Mouse (Mus musculus): ENCODE data around the gene Lpar3. TPM values are rescaled to one million over a fixed set of nuclear protein-coding genes. Genes with fewer than 3 reads are reported as not detected.

Gene Lpar3
- total RNA-seq (2021) = 1 to 10 TPM in 1 of 2 experiments, under 1 TPM in 1; 0.42 to 1.2 TPM
- long read RNA-seq, experiment 1, partial matches to known transcripts = 0 of 2 reads
- long read RNA-seq, experiment 1, other reads (novel, unspliced or antisense) = 0 of 2 reads
- long read RNA-seq, experiment 2, partial matches to known transcripts = 1 of 2 reads
- long read RNA-seq, experiment 2, other reads (novel, unspliced or antisense) = 0 of 2 reads

GRCm38 (mm10) chr3:146220776-146221486 lies at the start of gene Lpar3:
Gene Lpar3, plus strand, starts transcription at chr3:146220963.
- intact Hi-C loops (cut with DNase I) = no loop called here
- DNase-seq (ENCODE audit: low spot score in 2 of 2) = peak in 1 of 2 experiments; percentile 35

GRCm38 (mm10) chr3:146173030-146173429 lies 47.7 kb upstream of the Lpar3 start:
- DNase-seq (ENCODE audit: low spot score in 2 of 2) = no peak
- intact Hi-C loops (cut with DNase I) = no loop called here

GRCm38 (mm10) chr3:146174215-146174614 lies 46.5 kb upstream of the Lpar3 start:
- intact Hi-C loops (cut with DNase I) = no loop called here

GRCm38 (mm10) chr3:146177295-146177694 lies 43.5 kb upstream of the Lpar3 start:
- no peak for DNase-seq (ENCODE audit: low spot score in 2 of 2)
- intact Hi-C loops (cut with DNase I) = loop anchor here (1.0 kb wide), 1 partner anchor 227 kb away; no protein-coding TSS in a partner anchor

More at GRCm38 (mm10) chr3:146174215-146174614, 46.5 kb upstream of the Lpar3 start:
- no peak for DNase-seq (ENCODE audit: low spot score in 2 of 2)

GRCm38 (mm10) chr3:146177748-146178582 lies 42.8 kb upstream of the Lpar3 start:
- intact Hi-C loops (cut with DNase I) = loop anchor here (1.0 to 2.0 kb wide), 3 partner anchors 119 to 235 kb away; no protein-coding TSS in a partner anchor

GRCm38 (mm10) chr3:146180341-146180740 lies 40.4 kb upstream of the Lpar3 start:
- intact Hi-C loops (cut with DNase I) = loop anchor here (10.0 kb wide), 2 partner anchors 324 to 734 kb away; no protein-coding TSS in a partner anchor
- no peak for DNase-seq (ENCODE audit: low spot score in 2 of 2)

More at GRCm38 (mm10) chr3:146177748-146178582, 42.8 kb upstream of the Lpar3 start:
- peak; percentile 88 to 91 for DNase-seq (ENCODE audit: low spot score in 2 of 2)

- peak; percentile 55 to 62 for DNase-seq (ENCODE audit: low spot score in 2 of 2)
- intact Hi-C loops (cut with DNase I) = loop anchor here (10.0 kb wide), 2 partner anchors 324 to 734 kb away; no protein-coding TSS in a partner anchor
These were observed 39.8 kb upstream of the Lpar3 start for GRCm38 (mm10) chr3:146180986-146181385.

- intact Hi-C loops (cut with DNase I) = loop anchor here (5.0 to 10.0 kb wide), 4 partner anchors 87 to 730 kb away; no protein-coding TSS in a partner anchor
- peak; percentile 84 for DNase-seq (ENCODE audit: low spot score in 2 of 2)
These were observed 35.6 kb upstream of the Lpar3 start for GRCm38 (mm10) chr3:146184992-146185657.

- no peak for DNase-seq (ENCODE audit: low spot score in 2 of 2)
- intact Hi-C loops (cut with DNase I) = loop anchor here (5.0 to 10.0 kb wide), 4 partner anchors 86 to 729 kb away; no protein-coding TSS in a partner anchor
These were observed 34.7 kb upstream of the Lpar3 start for GRCm38 (mm10) chr3:146186033-146186432.

- DNase-seq (ENCODE audit: low spot score in 2 of 2) = no peak
- intact Hi-C loops (cut with DNase I) = loop anchor here (5.0 to 10.0 kb wide), 4 partner anchors 82 to 725 kb away; no protein-coding TSS in a partner anchor
These were observed 30.8 kb upstream of the Lpar3 start for GRCm38 (mm10) chr3:146189933-146190332.

GRCm38 (mm10) chr3:146192507-146192906 lies 28.3 kb upstream of the Lpar3 start:
- intact Hi-C loops (cut with DNase I) = no loop called here
- no peak for DNase-seq (ENCODE audit: low spot score in 2 of 2)

- no peak for DNase-seq (ENCODE audit: low spot score in 2 of 2)
- intact Hi-C loops (cut with DNase I) = no loop called here
These were observed 25.6 kb upstream of the Lpar3 start for GRCm38 (mm10) chr3:146195153-146195552.

- intact Hi-C loops (cut with DNase I) = no loop called here
- DNase-seq (ENCODE audit: low spot score in 2 of 2) = no peak
These were observed 24.5 kb upstream of the Lpar3 start for GRCm38 (mm10) chr3:146196301-146196700.

- intact Hi-C loops (cut with DNase I) = no loop called here
- no peak for DNase-seq (ENCODE audit: low spot score in 2 of 2)
These were observed 23.7 kb upstream of the Lpar3 start for GRCm38 (mm10) chr3:146196780-146197743.

GRCm38 (mm10) chr3:146197785-146198184 lies 23.0 kb upstream of the Lpar3 start:
- no peak for DNase-seq (ENCODE audit: low spot score in 2 of 2)
- intact Hi-C loops (cut with DNase I) = no loop called here

- no peak for DNase-seq (ENCODE audit: low spot score in 2 of 2)
- intact Hi-C loops (cut with DNase I) = no loop called here
These were observed 21.8 kb upstream of the Lpar3 start for GRCm38 (mm10) chr3:146198803-146199481.

GRCm38 (mm10) chr3:146199486-146199885 lies 21.3 kb upstream of the Lpar3 start:
- no peak for DNase-seq (ENCODE audit: low spot score in 2 of 2)
- intact Hi-C loops (cut with DNase I) = no loop called here

Measured in left cerebral cortex, postnatal 14 days (tissue).